Mouse (Mus musculus) testis, adult 2 months (tissue): ENCODE results near the gene Gm13539. TPM values are rescaled to one million over a fixed set of nuclear protein-coding genes. Genes with fewer than 3 reads are reported as not detected.
"Not testable (repeated sequence)": the region's sequence is repeated elsewhere in the genome, so short reads cannot be mapped to it uniquely, and the experiment has no call there.

Experiments used
- H3K27ac ChIP-seq: fragments of 200-500 bp; 2 replicates; pipeline ENCODE4 v1.5.1; 2012; ENCODE audit warnings: low read depth, low read length; ENCODE audit not compliant: control insufficient read depth, insufficient read depth
- H3K27me3 ChIP-seq: fragments of 200-500 bp; 2 replicates; pipeline ENCODE4 v1.6.1; 2012; ENCODE audit warnings: mild to moderate bottlenecking, low read length, moderate library complexity; ENCODE audit not compliant: control insufficient read depth, insufficient read depth
- H3K36me3 ChIP-seq: fragments of 200-500 bp; 2 replicates; pipeline ENCODE4 v1.6.1; 2012; ENCODE audit warnings: mild to moderate bottlenecking, low read length; ENCODE audit not compliant: control insufficient read depth, insufficient read depth
- H3K4me1 ChIP-seq: fragments of 200-500 bp; 2 replicates; pipeline ENCODE4 v1.6.1; 2012; ENCODE audit warnings: low read length; ENCODE audit not compliant: control insufficient read depth, insufficient read depth
- H3K4me3 ChIP-seq: fragments of 200-500 bp; 2 replicates; pipeline ENCODE4 v1.5.1; 2012; ENCODE audit warnings: low read depth, mild to moderate bottlenecking, low read length, moderate library complexity, mixed read lengths; ENCODE audit not compliant: control insufficient read depth
- CTCF ChIP-seq: fragments of 200-500 bp; IDR thresholded peaks from 2 replicates; pipeline ENCODE4 v1.5.1; 2012; ENCODE audit warnings: low read depth, mild to moderate bottlenecking, inconsistent platforms, low read length, moderate library complexity; ENCODE audit not compliant: control insufficient read depth, insufficient read depth, insufficient replicate concordance
- POLR2A ChIP-seq: fragments of 200-500 bp; IDR thresholded peaks from 2 replicates; pipeline ENCODE4 v1.6.1; 2012; ENCODE audit warnings: low read depth, mild to moderate bottlenecking, inconsistent platforms, low read length, moderate library complexity; ENCODE audit not compliant: control insufficient read depth
- polyA plus RNA-seq: library from polyadenylated mRNA; depleted of rRNA; stranded (reverse); fragments of >200 nt; gene quantifications from 2 replicates; pipeline ENCODE4 v1.2.3, GENCODE M21; 2012; rRNA removed

Gm13539 gene
- 14.4 and 17.0 TPM in 2 replicates for polyA plus RNA-seq

DNA sequence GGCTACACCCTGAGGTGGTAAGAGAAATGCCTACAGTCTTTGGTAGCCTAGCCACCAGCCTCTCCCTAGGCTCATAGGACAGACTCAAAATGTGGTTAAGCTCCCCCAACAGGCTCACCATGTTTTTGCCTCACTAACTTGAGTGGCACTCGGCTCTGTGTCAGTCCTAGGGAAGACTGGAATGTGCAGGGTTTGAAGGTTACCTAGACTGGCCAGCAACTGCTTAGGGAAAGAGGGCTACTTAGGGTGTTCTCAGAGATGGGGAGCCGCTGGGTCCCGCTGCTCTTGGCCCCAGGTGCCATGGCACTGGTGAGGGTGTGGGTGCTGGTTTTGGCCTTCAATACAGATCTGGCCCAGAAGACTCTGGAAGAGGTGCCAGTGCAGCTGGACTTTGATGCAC, at the start of gene Gm13539:
Gm13539 (plus strand) TSS at position 301 of the 400 bp plus-strand sequence.
- Histone ChIP-seq H3K4me1 (no peaks in the 10 kb centered on the region), H3K4me3 (no peak within 1 kb of the TSS), H3K27ac (no peak within 1 kb of the TSS), H3K36me3 (no peaks in the 10 kb centered on the region), H3K27me3 (no peaks in the 10 kb centered on the region)
- TF ChIP-seq POLR2A = no peak
- no peak for TF ChIP-seq CTCF

DNA sequence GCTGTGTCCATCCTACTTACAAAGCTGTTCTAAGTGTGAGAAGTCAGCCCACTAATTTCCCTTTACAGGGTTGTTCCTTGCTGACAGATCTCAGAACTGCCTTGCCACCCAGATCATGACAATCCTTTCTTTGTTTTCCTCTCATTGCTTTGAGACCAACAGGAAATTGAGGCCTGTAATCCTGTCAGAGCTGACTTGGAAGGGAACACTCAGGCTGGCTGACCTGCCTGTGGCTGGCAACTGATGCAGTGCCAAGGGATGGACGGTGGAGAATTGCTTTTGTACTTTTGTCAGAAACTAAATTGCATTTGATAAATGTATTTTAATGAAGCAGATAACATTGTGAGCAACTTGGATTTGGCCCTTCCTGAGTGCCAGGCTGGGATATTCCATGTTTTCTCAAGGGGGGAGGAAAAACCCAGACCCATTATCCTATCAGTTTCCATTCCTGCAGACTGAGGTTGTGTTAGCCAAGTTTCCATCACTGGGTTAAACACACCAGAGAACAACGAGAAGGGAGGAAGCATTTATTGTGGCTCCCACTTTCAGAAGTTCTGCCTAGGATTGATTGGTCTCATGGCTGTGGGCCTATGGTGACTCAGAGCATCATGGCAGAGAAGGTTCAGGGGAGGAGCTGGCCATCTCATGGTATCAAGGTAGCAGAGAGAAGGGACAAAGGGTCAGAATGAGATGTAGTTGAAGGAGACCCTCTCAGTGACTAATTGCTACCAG, 48.7 kb upstream of the Gm13539 start:
- H3K27ac ChIP-seq = no peak overlapping the region
- H3K4me1 ChIP-seq = no peaks in the 10 kb centered on the region
- no peaks in the 10 kb centered on the region for H3K27me3 ChIP-seq
- no peak overlapping the region for H3K4me3 ChIP-seq
- no peak for TF ChIP-seq CTCF
- TF ChIP-seq POLR2A = no peak
- no peaks in the 10 kb centered on the region for H3K36me3 ChIP-seq

DNA sequence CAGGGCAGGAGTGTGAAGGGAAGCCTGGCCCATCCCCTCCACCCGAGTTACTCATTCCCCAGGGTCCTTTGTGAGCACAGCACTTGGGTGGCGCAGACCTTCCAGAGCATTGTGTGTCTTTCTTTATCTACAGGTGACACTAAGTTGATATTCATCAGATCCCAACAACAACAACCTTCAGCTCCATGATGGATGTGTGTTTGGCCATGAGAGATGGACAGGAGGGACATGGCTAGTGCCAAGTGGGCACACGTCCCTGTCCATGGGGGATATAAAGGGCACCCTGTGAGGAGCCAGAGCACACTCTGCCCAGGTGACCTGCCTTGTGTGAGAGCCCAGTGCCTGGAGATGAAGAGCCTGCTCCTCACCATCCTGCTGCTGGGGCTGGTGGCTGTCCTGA, 45.3 kb upstream of the Gm13539 start, which contains the start of gene Obp2b:
Obp2b (plus strand) TSS at position 301 of the 400 bp plus-strand sequence.
- H3K27ac ChIP-seq, H3K4me1 ChIP-seq, H3K36me3 ChIP-seq, H3K4me3 ChIP-seq, H3K27me3 ChIP-seq: not testable (repeated sequence)

DNA sequence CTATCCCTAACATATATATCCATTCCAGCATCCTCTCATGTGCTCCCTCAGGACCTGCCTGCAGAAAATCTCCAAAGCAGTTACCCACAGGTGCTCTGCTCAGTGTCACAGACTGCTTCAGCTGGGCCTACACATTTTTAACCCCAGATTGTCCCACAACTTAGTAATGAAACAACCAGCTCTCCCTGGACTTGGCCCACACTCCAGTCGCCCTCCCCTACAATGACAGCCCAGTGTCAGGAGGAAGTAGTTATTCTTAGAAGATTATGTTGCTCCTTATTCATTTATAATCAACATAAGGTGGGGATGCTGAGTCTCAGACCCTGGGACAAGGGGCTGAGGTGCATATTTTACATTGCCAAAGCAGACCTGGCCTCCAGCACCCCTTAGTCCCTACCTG, 40.4 kb upstream of the Gm13539 start:
- Histone ChIP-seq H3K27ac (no peak overlapping the region), H3K4me3 (no peak overlapping the region), H3K27me3 (no peaks in the 10 kb centered on the region), H3K36me3 (no peaks in the 10 kb centered on the region), H3K4me1 (no peaks in the 10 kb centered on the region)
- TF ChIP-seq CTCF (no peak), POLR2A (no peak)

DNA sequence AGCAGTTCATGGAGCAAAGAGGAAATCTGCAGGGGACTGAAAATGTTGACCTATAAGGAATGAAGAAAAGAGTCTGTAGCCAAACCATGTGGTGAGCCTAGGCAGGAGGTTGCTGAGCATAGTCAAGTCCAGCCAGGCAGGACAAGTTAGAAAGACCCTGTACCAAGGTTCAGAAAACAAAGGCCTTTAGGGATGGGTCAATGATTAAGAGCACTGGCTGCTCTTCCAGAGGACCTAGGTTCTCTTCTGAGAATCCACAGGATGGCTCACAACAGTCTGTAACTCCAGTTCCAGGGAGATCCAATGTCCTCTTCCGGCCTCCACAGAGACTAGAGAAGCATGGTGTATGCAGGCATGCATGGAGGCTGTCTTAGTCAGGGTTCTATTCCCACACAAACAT, 27.9 kb upstream of the Gm13539 start:
- Histone ChIP-seq H3K4me3 (no peak overlapping the region), H3K27me3 (no peaks in the 10 kb centered on the region), H3K27ac (no peak overlapping the region), H3K4me1 (no peaks in the 10 kb centered on the region), H3K36me3 (no peaks in the 10 kb centered on the region)
- TF ChIP-seq POLR2A = no peak
- TF ChIP-seq CTCF = no peak

DNA sequence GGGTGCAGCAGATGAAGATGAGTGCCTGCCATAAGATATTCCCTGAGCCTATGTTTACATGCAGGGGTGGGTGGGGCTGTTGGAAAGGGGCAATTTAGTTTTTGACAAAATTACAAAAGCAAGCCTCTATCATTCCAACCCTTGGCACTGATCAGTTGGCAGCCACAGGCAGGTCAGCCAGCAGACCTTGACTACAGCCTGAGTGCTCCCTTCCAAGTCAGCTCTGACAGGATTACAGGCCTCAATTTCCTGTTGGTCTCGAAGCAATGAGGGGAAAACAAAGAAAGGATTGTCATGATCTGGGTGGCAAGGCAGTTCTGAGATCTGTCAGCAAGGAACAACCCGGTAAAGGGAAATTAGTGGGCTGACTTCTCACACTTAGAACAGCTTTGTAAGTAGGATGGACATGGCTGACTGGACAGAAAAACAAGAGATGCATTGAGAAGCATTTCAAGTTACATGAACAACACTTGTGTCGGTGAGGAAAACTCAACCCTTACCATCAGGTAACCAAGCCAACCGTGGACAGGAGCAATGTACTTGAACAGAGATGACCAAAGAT, 23.9 kb upstream of the Gm13539 start:
- Histone ChIP-seq H3K4me1 (no peaks in the 10 kb centered on the region), H3K36me3 (no peaks in the 10 kb centered on the region), H3K4me3 (no peak overlapping the region), H3K27ac (no peak overlapping the region), H3K27me3 (no peaks in the 10 kb centered on the region)
- no peak for TF ChIP-seq CTCF
- TF ChIP-seq POLR2A = no peak

DNA sequence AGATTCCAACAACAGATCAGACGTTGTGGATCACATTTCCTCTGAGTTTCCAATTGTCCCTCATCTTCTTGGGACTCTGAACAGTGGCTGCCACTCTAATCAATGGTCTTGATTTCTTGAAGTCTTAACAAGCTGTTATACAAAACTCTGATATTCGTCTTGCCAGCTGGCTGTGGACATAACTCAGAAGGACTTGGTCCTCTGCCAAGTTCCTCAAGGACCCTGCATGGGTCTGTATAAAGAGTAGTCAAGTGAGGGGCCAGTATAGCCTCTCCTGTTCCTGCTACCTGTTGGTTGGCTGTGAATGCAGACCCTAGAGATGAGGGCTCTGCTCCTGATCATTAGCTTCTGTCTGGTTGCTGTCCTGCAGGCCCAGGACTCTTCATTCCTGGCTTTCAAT, 16.8 kb upstream of the Gm13539 start, which contains the start of gene Lcn3:
Lcn3 (plus strand) TSS at position 301 of the 400 bp plus-strand sequence.
- Histone ChIP-seq H3K4me1 (no peaks in the 10 kb centered on the region), H3K36me3 (no peaks in the 10 kb centered on the region), H3K4me3 (no peak within 1 kb of the TSS), H3K27me3 (no peaks in the 10 kb centered on the region), H3K27ac (no peak within 1 kb of the TSS)
- TF ChIP-seq POLR2A (no peak), CTCF (no peak)
